Mouse (Mus musculus) G1E (cell line): ENCODE data around the gene Dthd1.

Experiments used
- CTCF ChIP-seq: IDR thresholded peaks from 2 replicates; pipeline ENCODE4 v1.5.1; 2012; ENCODE audit warnings: low read depth, low read length, inconsistent platforms, mixed read lengths
- GATA1 ChIP-seq: IDR thresholded peaks from 2 replicates; pipeline ENCODE4 v1.6.1; 2012; ENCODE audit warnings: borderline replicate concordance, low read length, inconsistent platforms, mixed read lengths
- GATA2 ChIP-seq: IDR thresholded peaks from 2 replicates; pipeline ENCODE4 v1.6.1; 2012; ENCODE audit warnings: low read depth, low read length, inconsistent platforms, borderline replicate concordance
- POLR2AphosphoS5 ChIP-seq: IDR thresholded peaks from 2 replicates; pipeline ENCODE4 v1.6.1; 2012; ENCODE audit warnings: low read depth, low read length, inconsistent platforms; ENCODE audit not compliant: insufficient replicate concordance
- TAL1 ChIP-seq: conservative IDR thresholded peaks from 2 replicates; pipeline ENCODE4 v1.6.1; 2012; ENCODE audit warnings: low read depth, low read length, inconsistent platforms, mixed read lengths

DNA sequence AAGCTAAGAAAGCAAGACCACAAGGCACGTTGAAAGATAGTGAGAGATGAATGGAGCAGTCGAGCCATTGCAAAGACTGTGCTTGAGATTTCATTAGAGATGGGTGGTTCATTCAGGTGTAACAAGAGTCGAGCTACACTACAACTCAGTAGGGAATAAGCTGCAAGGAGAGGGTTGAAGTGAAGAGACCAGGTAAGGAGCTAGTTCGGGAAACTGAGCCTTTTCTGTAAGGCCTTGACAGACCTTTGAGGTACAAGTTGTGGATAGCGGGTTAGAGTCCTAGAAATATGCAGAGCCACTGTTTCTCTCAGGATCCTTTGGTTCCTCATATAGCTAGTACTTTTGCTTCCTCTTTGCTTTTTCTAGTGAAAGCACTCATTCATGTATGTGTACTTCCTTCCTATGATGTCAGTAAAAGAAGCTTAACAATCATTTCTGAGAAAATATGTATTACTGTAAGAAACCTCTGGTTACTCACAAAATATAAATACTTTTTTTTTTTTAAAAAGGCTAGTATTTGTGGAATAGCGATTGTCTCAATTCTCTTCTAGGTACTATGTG, 33.0 kb downstream of the Dthd1 start:
- TF ChIP-seq CTCF (no peak), GATA1 (no peak), TAL1 (no peak), POLR2AphosphoS5 (no peak), GATA2 (no peak)
